Mouse (Mus musculus): Measurements from ENCODE around the gene Nck1.

DNA sequence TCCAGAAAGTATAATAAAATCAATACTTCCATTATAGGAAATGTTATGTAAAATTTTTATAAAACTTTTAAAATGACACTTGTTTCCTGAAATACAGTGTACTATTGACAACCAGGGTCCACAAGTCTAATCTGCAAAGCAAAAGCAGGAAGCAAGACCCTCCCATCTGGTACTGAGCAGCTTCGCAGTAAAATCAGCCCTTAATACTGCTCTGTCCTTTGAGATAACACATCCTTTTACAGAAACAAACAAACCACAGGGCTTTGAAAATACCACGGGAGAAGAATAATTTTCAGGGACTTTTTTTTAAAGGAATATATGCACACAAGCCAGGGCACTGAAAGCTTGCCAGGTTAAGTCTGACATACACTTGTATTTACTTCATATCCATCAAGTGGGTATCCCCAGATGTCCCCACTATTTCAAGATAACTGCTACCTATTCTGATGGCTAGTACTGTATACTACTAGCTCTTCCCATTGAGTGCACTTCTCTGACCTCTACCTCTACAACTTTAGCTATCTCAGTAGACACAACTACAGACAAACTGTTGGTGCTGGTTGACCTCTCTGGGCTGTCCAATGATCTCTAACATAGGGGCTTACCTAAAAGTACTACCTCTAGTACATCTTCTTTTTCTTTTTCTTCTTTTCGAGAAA, 13.0 kb downstream of the Nck1 start:
- no peak for TF ChIP-seq CTCF (IDR thresholded peaks at IDR 0.05; ENCODE audit: borderline replicate concordance, insufficient read depth, low read length)
- no peak for TF ChIP-seq POLR2A (IDR thresholded peaks at IDR 0.05; ENCODE audit: low read depth, low read length)

Measured in embryonic fibroblast, embryonic 13.5 days (primary cell).